Mouse (Mus musculus) G1E-ER4 (cell line): ENCODE data around the gene Med27. TPM values are rescaled to one million over a fixed set of nuclear protein-coding genes. Genes with fewer than 3 reads are reported as not detected.

ENCODE experiments used
- GATA1 ChIP-seq: IDR thresholded peaks from one replicate; pipeline ENCODE4 v1.8.0; 2012; ENCODE audit warnings: low read length, inconsistent platforms
- polyA plus RNA-seq: library from polyadenylated mRNA; stranded (reverse); fragments of >175 nt; gene quantifications from 2 replicates; pipeline ENCODE4 v1.2.3, GENCODE M21; 2012

Med27 gene
- polyA plus RNA-seq, 1 experiment = 59.2 TPM

- no peak for TF ChIP-seq GATA1
Measured at GRCm38 (mm10) chr2:29504848-29505247, 158.2 kb downstream of the Med27 start.

GRCm38 (mm10) chr2:29506411-29506810 lies 159.8 kb downstream of the Med27 start:
- no peak for TF ChIP-seq GATA1

GRCm38 (mm10) chr2:29513131-29513530 lies 166.5 kb downstream of the Med27 start:
- no peak for TF ChIP-seq GATA1

GRCm38 (mm10) chr2:29514836-29515235 lies 168.2 kb downstream of the Med27 start:
- no peak for TF ChIP-seq GATA1

- no peak for TF ChIP-seq GATA1
Measured at GRCm38 (mm10) chr2:29515831-29516447, 169.3 kb downstream of the Med27 start.

GRCm38 (mm10) chr2:29516621-29517170 lies 170.1 kb downstream of the Med27 start:
- no peak for TF ChIP-seq GATA1

GRCm38 (mm10) chr2:29519402-29519801 lies 172.8 kb downstream of the Med27 start:
- no peak for TF ChIP-seq GATA1

- no peak for TF ChIP-seq GATA1
Measured at GRCm38 (mm10) chr2:29520206-29520605, 173.6 kb downstream of the Med27 start.

GRCm38 (mm10) chr2:29521486-29521885 lies 174.9 kb downstream of the Med27 start:
- TF ChIP-seq GATA1 = no peak

- TF ChIP-seq GATA1 = no peak
Measured at GRCm38 (mm10) chr2:29523918-29524811, 177.5 kb downstream of the Med27 start.

- TF ChIP-seq GATA1 = no peak
Measured at GRCm38 (mm10) chr2:29525273-29525805, 178.7 kb downstream of the Med27 start.

GRCm38 (mm10) chr2:29526266-29526665 lies 179.6 kb downstream of the Med27 start:
- TF ChIP-seq GATA1 = no peak

GRCm38 (mm10) chr2:29528811-29529210 lies 182.2 kb downstream of the Med27 start:
- TF ChIP-seq GATA1 = no peak

- no peak for TF ChIP-seq GATA1
Measured at GRCm38 (mm10) chr2:29532173-29532572, 185.6 kb downstream of the Med27 start.

GRCm38 (mm10) chr2:29532921-29533320 lies 186.3 kb downstream of the Med27 start:
- no peak for TF ChIP-seq GATA1

- no peak for TF ChIP-seq GATA1
Measured at GRCm38 (mm10) chr2:29535566-29536244, 189.1 kb downstream of the Med27 start.
